Mouse (Mus musculus) MN1 (cell line): ENCODE data around the gene Ngf.

Source experiments
- DNase-seq: peaks from one replicate; pipeline ENCODE4 v3.0.0-alpha.2; 2016; ENCODE audit warnings: low spot score

Gene Ngf

DNA sequence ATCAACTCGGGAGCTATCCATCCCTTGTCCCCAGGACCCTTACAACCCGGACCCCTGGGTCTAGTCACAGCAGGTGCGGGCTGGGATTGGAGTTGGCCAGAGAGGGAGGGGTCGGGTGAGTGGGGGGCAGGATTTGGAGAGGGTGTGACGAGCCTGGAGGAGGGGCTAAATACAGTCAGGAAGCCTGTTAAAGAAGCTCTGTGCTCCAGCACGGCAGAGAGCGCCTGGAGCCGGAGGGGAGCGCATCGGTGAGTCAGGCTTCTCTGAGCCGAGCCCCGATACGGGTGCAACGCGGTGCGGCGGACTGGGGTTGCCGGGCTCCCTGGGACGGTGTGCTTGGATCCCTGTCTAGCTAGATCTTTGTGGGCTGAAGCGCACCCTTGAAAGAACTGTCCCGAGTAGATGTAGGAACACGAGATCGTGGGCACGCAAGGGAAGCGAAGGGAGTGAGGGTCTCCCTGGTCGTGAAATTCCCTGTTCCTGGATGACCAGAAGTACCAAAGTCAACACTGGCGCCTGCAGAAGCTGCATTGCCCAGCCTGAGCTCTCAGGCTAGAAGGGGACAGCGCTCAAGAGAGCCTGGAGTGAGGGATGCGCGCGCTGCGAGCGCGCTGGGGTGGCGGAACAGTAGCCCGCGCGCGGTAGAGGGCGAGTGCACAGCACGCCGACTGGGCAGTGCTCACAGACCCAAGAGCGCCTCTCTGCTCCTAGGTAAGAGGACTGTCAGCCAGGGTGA lies at the start of gene Ngf:
TSS of gene Ngf (plus strand) at position 207 of the 736 bp plus-strand sequence.
- no peak for DNase-seq

DNA sequence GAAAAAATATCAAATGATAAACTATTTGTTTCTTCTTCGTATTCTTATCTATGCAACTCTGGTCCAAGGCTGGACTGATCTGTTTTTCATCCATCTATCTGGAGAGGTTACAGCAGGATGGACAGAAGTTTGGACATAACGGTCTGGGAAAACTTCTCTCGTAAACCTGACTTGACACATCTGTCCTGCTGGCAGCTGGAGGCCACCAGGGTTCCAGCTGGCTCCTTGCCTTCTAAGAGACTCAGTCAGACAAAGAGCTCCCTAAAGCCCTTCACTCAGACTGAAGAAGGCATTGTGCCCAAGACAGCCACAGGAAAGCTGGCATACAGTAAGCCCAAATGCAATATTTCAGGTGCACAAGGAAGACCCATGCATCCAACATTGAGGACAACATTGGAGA lies 24.2 kb upstream of the Ngf start:
- no peak for DNase-seq

DNA sequence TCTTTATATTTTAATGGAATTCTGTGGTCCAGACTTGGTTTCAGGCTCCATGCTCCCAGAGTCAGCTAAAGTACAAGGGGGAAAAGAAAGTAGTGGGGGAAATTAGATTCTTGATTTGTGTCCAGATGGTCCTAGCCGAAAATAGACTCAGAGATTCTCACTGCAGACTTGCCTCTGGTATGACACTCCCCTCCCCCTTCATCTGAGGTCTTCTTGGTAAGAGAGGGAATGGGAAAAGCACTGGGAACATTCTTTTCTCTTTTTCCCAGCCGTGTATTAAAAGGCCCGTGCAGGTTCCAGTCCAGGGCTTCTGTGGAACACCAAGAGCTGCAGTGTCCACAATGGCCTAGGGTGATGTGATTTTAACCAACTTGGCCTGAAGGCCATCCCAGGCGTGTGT lies 23.0 kb upstream of the Ngf start:
- no peak for DNase-seq

DNA sequence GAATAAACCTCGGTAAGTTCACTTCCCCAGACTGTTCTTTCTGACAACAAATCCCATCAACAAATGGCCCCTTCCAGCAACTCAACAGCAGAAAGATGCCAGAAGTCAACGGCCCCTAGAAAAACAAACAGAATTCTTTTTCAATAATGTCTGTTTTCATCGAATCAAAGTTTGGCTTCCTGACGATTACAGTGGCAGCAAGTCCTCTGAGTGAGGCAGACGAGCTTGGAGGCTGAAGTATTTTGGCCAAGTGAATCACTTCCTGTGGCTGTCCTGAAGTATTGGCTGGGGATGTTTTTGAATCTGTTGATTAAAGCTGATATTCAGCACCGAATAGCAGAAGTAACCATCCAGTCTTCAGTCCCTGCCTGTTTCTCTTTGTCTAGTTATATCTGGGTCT lies 15.2 kb upstream of the Ngf start:
- DNase-seq: no peak

DNA sequence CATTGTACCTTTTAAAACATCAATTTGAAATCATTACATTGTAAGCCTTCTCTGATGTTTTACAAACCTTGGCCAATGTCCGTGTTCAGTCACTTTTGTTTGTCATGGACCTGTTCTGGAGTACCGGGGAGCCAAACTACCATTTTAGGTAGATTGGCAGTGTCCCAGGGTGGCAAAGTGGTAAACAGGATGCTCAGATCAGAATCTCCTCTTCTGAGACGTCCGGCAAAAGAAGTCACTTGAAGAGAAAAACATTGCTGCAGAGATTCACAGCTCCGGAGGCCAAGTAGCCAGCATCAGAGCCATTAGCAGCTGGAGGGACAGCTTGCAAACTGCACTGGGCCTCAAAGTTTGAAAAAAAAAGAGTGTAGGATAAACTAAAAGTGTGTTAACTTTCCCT lies 9.2 kb upstream of the Ngf start:
- DNase-seq: no peak

DNA sequence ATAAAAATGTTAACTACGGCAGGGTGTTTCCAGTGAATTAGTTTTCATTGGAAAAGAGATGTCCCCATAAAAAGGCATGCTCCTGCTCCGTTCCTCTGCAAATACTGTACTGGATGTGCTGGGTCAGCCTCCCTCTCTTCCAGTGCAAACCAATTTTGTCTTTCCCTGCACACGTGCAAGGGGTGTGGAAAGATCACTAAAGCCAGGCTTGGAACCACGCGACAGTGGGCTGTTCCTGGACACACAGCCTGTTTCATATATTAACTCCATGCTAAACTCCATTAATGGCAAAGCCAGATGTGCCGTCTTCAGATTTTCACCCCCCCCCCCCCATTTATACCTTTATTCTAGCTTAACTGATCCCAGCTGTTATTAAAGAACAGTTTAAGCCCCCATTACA lies 8.7 kb upstream of the Ngf start:
- no peak for DNase-seq

DNA sequence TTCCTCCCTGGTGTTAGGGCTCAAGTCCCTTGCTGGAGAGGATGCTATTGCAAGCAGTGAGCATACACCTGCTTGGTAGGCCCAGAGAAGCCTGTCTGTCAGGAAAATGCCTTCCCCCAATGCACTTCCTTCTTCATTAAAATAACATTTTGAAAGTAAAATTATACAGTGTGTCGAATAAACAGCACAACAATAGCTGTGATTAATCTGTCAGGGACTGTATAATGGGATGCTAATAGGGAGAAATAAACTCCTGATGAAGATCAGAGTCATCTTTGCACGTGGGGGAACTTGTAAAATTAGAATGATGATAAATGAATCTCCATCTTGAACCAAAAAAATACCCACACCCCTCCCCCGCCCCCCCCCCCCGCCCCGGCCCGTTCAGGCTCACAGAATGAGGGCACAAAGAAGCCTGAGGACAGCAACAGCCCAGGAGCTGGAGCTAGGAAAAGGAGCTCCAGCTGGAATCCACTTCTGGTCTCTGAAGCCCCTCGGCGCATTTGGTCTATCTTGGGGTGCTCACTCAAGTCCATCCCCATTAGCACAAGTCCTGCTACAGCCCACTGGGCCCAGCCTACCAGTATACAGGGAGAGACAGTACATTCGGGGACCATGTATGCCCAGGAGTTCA lies 6.9 kb upstream of the Ngf start:
- no peak for DNase-seq

DNA sequence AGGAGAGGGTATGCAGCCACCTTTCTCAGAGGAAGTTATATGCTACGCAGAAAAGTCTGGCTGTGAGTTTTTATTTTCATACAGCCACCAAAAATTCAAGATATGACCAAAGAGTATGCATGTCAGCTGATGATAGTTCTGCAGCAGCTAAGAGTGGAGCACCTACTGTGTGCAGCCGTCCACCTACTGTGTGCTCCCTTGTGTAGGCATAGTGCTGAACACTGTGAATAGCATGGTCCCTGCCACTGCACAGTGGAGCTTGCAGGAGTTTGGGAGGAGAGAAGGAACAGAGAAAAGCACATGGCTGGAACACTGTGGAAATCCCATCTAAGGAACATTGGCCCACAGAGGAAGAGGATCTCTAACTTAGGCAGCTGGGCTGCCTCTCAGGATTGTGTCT lies 6.4 kb upstream of the Ngf start:
- DNase-seq: no peak

DNA sequence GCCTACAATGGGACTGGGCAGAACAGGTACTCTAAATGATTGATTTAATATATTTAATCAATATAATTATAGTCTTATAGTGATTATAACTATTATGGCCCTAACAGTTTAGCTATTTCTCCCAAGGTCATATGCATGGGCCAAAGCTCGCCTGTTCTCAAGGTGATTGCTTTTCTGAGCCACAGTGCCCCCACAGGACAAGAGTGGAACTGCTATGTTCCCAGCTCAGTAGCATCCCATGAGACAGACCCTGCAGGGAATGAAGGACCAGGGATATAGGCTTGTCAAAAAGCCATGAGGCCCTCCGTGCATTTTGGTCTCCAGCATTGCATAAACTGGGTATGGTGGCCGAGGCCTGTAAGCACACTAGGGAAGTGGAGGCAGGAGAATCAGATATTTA lies 3.1 kb upstream of the Ngf start:
- DNase-seq: no peak

DNA sequence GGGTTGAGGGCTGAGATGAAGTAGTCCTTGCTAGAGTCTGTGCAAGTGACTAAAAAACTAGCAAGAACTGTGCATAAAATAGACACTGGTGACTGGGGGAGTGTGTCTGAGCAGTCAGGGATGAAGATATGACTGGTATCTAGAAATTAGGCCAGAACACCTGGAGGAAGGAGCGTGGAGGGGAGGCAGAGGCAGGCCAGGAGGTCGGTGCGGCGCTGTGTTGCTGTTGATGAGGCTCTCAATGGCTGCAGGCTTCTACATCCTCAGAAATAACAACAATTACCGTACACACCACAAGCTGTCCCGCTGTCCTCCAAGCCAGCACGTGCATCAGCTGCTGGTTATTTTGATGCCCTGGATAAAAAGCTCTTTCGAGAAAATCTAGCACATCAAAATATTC lies 2.6 kb upstream of the Ngf start:
- DNase-seq: no peak

DNA sequence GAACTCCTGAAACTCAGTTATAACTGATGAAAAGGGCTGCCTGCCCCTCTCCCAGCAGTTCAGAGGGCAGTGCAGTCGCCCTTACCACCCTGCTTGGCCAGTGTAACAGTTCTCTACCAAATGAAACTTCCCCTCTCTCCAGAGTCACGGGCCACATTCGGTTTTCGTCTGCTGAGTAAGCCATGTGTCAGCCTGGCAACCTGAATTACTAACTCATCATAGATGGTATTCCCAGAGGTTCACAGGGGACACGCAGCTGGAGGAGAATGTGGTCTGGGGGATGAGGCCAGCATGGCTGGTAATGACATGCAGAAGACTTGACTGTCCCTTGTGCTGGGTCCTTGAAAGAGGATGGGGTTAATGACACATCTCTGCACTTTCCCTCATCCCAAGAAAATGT lies 1.5 kb downstream of the Ngf start:
- DNase-seq: no peak

DNA sequence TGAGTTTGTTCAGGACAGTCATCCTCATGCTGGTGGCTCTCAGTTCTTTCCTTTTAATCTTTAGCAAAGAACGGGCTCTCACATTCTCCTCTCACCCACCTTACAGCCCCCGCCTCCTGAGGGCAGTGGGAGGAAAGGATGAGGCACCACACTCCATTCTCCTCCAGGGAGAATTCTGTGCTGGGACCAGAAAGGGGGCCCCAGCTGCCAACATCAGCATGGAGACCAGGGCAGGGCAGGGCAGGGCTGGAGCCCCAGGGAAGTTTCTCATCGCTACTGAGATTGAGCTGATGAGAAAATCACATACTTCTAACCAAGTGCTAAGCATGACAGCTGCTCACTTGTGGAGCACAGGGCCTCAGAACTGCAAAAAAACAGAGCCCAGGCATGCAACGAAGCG lies 2.1 kb downstream of the Ngf start:
- DNase-seq: no peak

DNA sequence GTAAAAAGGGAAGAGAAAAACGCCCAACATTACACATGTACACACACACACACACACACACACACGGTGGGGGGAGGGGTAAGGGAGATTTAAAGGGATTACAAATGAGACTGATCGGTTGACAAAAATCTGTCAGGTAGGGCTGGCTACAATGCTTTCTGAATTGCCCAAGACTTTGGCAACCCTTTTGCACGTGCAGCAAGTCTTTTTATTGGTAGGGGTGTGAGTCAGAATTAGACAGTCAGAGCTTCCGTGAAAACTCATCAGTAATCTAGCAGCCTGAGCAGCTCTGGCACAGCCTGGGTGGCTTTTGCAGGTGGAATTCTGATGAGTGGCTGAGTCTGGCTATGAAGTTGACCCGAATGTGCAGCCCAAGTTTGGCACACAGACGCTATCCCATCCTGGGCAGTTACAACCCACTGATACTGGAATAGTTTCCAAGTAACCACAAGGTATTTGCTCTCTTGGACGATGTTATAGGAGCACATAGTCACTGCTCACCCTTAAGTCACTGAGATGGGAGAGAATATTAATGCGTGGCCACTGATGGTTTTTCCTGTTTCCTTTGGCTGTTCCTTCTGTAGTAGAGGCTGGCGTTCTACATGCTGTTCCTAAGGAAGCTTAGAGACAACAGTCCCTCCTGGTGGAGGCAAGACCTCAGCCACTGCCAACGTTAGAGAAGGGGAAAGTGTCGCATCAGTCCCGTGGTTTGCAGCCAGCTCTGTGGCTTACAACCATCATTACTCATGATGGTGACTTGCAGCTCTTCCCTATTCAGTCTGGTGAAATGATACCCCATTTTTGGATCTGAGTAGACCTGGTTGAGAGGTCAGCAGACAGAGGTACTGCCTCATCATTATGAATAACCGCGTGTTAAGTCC lies 4.8 kb downstream of the Ngf start:
- no peak for DNase-seq

DNA sequence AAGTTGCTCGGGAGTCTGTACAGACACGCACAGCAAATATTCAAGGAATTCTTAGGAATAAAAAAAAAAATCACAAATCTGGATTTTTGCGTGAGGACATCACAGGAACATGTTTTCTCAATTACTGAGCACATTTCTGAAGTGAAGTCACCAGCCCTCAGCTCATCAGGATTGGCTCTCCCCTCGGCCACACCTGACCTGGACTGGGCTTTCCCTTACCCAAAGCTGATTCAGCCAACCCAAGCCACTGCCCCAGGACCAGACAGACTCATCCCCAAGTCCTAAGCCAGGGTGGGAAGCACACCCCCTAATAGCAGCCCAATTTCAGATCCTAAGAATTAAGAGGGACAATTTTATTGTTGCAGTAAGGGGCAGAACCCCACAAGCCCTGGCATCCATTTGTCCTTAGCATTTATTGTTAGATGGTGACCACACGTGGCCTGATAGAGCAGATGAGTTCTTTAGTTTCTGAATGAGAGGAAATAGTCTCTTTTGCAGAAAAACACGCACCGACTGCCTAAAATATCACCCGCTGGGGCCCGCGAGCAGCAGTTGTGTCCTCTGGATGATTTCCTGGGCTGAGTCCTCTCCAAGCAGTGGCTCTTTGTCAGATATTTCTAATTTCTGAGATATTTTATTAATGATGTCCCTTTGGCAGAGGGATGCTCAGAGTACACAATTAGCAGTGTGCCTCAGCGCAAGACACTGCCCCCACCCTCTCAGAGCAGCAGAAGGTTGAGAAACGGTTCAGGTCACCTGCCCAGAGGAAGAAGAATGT lies 8.4 kb downstream of the Ngf start:
- DNase-seq: no peak

DNA sequence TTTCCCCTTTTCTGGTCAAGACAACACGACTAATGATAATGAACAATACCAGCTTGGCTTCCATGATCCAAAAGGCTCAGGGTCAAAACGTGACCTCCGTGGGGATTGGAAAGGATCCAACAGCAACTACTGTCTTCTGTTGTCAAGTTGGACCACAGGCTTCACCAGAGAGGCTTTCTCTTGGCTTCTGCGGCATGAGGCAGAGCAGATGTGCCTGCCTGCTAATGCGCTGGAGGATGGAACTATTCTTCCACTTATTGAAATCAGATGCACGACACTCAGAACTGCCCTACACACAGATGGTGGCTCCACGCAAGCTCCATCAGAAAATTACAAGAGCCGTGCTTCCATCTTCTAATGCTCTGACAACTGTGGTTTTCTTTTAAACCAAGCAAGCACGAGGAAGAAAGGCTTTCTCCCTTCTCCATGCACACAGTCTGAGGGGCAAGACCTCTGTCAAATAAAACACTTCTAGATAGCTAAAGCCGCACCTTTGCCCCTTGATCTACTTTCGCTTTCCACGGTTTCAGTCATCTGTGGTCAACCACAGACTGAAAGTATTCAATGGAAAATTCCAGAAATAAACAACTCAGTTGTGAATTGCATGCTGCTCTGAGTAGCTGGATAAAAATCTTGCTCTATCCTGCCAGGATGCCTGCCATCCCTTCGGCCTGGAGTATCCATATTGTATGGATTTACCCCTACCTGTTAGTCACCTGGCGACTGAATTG lies 20.8 kb downstream of the Ngf start:
- no peak for DNase-seq

DNA sequence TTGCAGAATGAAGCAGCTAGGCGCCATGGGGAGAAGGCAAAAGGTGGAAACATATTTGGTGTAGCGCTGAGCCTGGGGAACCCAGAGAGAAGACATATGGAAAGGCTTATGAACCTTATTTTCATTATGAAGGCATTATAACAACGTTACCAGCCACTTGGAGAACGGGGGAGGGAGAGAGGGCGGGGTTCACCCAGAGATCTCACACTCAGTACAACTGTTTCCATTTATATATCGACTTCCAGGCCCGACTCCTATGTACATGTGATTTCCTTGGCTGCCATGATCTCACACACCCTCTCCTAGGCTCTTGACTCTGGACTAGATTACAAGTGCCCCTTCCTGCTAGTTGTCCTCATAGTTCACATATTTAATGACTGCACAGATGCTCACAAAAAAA lies 28.4 kb downstream of the Ngf start:
- DNase-seq: no peak

DNA sequence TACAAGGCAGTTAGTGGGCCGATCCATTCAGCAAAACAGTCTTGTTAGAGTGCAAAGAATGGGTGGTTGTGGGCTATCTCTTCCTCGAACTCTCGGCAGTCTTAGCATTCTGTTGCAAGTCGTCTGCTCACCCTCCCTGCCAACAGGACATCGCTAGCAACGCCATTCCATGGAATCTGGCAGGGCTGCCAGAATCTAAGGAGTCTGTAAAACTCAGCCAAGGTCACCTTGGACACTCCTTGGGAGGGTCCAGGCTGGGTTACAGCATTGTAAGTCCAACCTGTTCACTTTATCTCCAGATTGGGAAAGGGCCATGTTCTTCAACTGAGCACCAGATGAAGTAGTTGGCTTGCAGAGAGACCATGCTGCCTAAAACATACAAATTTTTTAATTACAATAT lies 29.2 kb downstream of the Ngf start:
- no peak for DNase-seq

DNA sequence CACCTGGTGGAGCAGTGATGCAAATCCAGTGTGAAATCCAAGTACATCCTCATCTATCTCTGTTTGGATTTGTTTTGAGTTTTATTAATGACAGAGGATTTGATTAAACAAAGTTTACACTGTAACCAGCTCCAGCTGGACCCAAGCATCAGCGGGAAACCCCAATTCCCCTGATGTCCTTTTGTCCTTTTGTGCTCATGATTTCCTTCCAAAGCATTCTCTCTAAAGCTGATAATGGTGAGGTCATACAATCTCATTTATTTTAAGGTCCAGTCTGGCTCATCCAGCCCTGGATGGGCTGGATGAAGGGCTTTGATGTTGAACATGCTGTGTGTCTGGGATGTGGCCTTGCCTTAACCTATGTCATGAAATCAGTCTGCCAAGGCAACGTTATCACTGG lies 30.3 kb downstream of the Ngf start:
- DNase-seq: no peak

DNA sequence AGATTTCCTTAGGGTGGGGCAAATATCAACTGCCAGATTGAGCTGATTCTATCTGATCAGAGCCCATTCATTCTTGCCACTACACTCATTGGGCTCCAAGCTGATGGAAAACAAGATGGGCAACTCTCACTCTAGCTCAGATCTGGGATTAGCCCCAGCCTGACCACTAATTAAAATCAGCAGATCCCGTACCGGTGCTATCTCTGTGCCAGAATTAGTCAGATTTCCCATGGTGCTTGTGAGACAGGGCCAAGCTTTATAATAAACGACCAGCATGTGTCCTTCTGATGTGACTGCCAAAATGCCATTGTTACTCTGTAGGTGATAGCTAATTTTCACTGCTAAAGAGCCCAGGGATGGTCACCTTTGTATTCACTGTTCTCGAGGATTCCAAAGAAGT lies 31.5 kb downstream of the Ngf start:
- DNase-seq: no peak

DNA sequence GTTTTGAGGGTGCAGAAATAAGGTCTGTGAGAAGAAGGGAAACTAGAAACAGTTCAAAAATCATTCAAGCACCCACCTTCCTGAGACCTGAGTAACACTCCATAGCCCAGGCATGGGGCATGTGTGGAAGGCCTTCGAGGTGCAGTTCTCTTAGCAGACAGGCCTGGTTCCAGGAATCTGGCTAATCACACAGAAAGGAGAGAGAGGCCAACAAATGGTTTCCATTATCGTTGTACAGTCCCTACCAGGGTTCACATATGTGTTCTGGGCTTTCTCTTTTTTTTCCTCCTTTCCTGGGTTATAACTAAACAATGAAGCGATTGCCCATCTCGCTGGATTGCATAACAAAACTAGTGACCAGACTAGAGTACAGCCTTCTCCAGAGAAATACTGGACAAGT lies 35.4 kb downstream of the Ngf start:
- DNase-seq: no peak

DNA sequence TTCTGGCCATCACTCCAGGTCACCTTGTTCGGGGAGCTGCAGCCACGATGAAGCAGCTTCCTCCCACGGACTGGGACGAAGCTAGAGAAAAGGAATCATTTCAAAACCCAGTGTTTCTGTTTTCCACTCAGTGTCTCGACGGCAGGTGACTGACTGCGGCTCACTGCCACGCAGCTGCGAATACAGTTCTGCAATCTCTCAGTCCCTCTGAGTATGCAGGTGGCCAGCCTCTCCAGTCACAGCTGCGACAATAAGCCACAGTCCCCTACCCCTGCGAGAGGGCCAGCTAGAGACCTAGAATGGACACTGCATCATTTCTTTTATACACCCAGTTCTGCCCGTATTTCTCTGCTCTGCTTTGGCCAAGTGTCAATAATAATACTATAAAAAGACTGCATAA lies 36.3 kb downstream of the Ngf start:
- DNase-seq: no peak
